Mouse (Mus musculus): ENCODE measurements at regions not wholly inside any gene's neighbourhood (a gene's known extent, or its start where the extent isn't known, plus 50 kb on each side); places are given as distances from the start of the nearest gene placed in this dataset.

- no peak overlapping the region for H3K4me3 ChIP-seq (ENCODE audit: low read length)
- WGBS: 72% methylated on average over 4 of the region's 4 CpGs
- H3K27ac ChIP-seq (ENCODE audit: low read length): no peak overlapping the region
- no peak overlapping the region for H3K4me2 ChIP-seq (ENCODE audit: low read depth, low read length)
- ATAC-seq (replicated peaks; ENCODE audit: extremely low read depth, insufficient read depth, low FRiP score): no peak
- H3K4me1 ChIP-seq (ENCODE audit: control insufficient read depth, insufficient read depth, low read length): peaks cover 17% of the 10 kb centered on the region
- no peak overlapping the region for H3K9ac ChIP-seq (ENCODE audit: low read length)
- H3K9me3 ChIP-seq (replicated peaks; ENCODE audit: control insufficient read depth, low read length): 0 out of 2 replicates have a peak, but pooled peaks cover 2% of the 10 kb centered on the region
- no peaks in the 10 kb centered on the region for H3K36me3 ChIP-seq (ENCODE audit: control insufficient read depth, insufficient read depth)
- peaks cover 49% of the 10 kb centered on the region for H3K27me3 ChIP-seq (ENCODE audit: control insufficient read depth, insufficient read depth, low read length)
These were observed 124.7 kb downstream of the Sall1 start for GRCm38 (mm10) chr8:88919282-88919681.

- H3K9me3 ChIP-seq (replicated peaks; ENCODE audit: control insufficient read depth, low read length): no peaks in the 10 kb centered on the region
- H3K27me3 ChIP-seq (ENCODE audit: control insufficient read depth, insufficient read depth, low read length): peaks cover 73% of the 10 kb centered on the region
- H3K4me2 ChIP-seq (ENCODE audit: low read depth, low read length): no peak overlapping the region
- no peak overlapping the region for H3K9ac ChIP-seq (ENCODE audit: low read length)
- H3K36me3 ChIP-seq (ENCODE audit: control insufficient read depth, insufficient read depth): no peaks in the 10 kb centered on the region
- peak; percentile 68 for ATAC-seq (replicated peaks; ENCODE audit: extremely low read depth, insufficient read depth, low FRiP score)
- peaks cover 6% of the 10 kb centered on the region; the same call in 1 of the 2 replicates for H3K4me1 ChIP-seq (ENCODE audit: control insufficient read depth, insufficient read depth, low read length)
- H3K27ac ChIP-seq (ENCODE audit: low read length): no peak overlapping the region
- H3K4me3 ChIP-seq (ENCODE audit: low read length): no peak overlapping the region
- WGBS: 26% methylated on average over 4 of the region's 4 CpGs
These were observed 127.9 kb downstream of the Sall1 start for GRCm38 (mm10) chr8:88916064-88916463.

- Histone ChIP-seq H3K9me3 (replicated peaks; ENCODE audit: control insufficient read depth, low read length) (no peaks in the 10 kb centered on the region), H3K4me2 (ENCODE audit: low read depth, low read length) (no peak overlapping the region), H3K4me3 (ENCODE audit: low read length) (no peak overlapping the region), H3K36me3 (ENCODE audit: control insufficient read depth, insufficient read depth) (no peaks in the 10 kb centered on the region), H3K4me1 (ENCODE audit: control insufficient read depth, insufficient read depth, low read length) (peaks cover 6% of the 10 kb centered on the region; the same call in 1 of the 2 replicates), H3K27ac (ENCODE audit: low read length) (no peak overlapping the region), H3K27me3 (ENCODE audit: control insufficient read depth, insufficient read depth, low read length) (peaks cover 80% of the 10 kb centered on the region), H3K9ac (ENCODE audit: low read length) (no peak overlapping the region)
- ATAC-seq (replicated peaks; ENCODE audit: extremely low read depth, insufficient read depth, low FRiP score): no peak
- WGBS: 72% methylated on average over 6 of the region's 6 CpGs
These were observed 129.3 kb downstream of the Sall1 start for GRCm38 (mm10) chr8:88914657-88915056.

GRCm38 (mm10) chr8:88914190-88914589 is 129.8 kb downstream of the Sall1 start:
- Histone ChIP-seq H3K27me3 (ENCODE audit: control insufficient read depth, insufficient read depth, low read length) (peaks cover 84% of the 10 kb centered on the region), H3K4me2 (ENCODE audit: low read depth, low read length) (no peak overlapping the region), H3K27ac (ENCODE audit: low read length) (no peak overlapping the region), H3K9me3 (replicated peaks; ENCODE audit: control insufficient read depth, low read length) (no peaks in the 10 kb centered on the region), H3K36me3 (ENCODE audit: control insufficient read depth, insufficient read depth) (no peaks in the 10 kb centered on the region), H3K4me3 (ENCODE audit: low read length) (no peak overlapping the region), H3K4me1 (ENCODE audit: control insufficient read depth, insufficient read depth, low read length) (peaks cover 6% of the 10 kb centered on the region; the same call in 1 of the 2 replicates), H3K9ac (ENCODE audit: low read length) (no peak overlapping the region)
- 69% methylated on average over 6 of the region's 6 CpGs for WGBS
- no peak for ATAC-seq (replicated peaks; ENCODE audit: extremely low read depth, insufficient read depth, low FRiP score)

GRCm38 (mm10) chr8:88906244-88906643 is 137.7 kb downstream of the Sall1 start:
- Histone ChIP-seq H3K27me3 (ENCODE audit: control insufficient read depth, insufficient read depth, low read length) (peaks cover 70% of the 10 kb centered on the region), H3K27ac (ENCODE audit: low read length) (no peak overlapping the region), H3K4me2 (ENCODE audit: low read depth, low read length) (no peak overlapping the region), H3K4me3 (ENCODE audit: low read length) (no peak overlapping the region), H3K36me3 (ENCODE audit: control insufficient read depth, insufficient read depth) (no peaks in the 10 kb centered on the region), H3K9me3 (replicated peaks; ENCODE audit: control insufficient read depth, low read length) (no peaks in the 10 kb centered on the region), H3K4me1 (ENCODE audit: control insufficient read depth, insufficient read depth, low read length) (no peaks in the 10 kb centered on the region), H3K9ac (ENCODE audit: low read length) (no peak overlapping the region)
- no peak for ATAC-seq (replicated peaks; ENCODE audit: extremely low read depth, insufficient read depth, low FRiP score)
- 84% methylated on average over 6 of the region's 6 CpGs for WGBS

- 60% methylated on average over 12 of the region's 12 CpGs for WGBS
- Histone ChIP-seq H3K27me3 (ENCODE audit: control insufficient read depth, insufficient read depth, low read length) (peaks cover 46% of the 10 kb centered on the region), H3K4me3 (ENCODE audit: low read length) (no peak overlapping the region)
These were observed 140.9 kb downstream of the Sall1 start for GRCm38 (mm10) chr8:88903094-88903493.

GRCm38 (mm10) chr8:88883751-88884390 is 160.1 kb downstream of the Sall1 start:
- no peaks in the 10 kb centered on the region for H3K36me3 ChIP-seq (ENCODE audit: control insufficient read depth, insufficient read depth)
- H3K4me2 ChIP-seq (ENCODE audit: low read depth, low read length): no peak overlapping the region
- WGBS: 78% methylated on average over 15 of the region's 15 CpGs
- peaks cover 5% of the 10 kb centered on the region for H3K4me1 ChIP-seq (ENCODE audit: control insufficient read depth, insufficient read depth, low read length)
- H3K27ac ChIP-seq (ENCODE audit: low read length): no peak overlapping the region
- H3K27me3 ChIP-seq (ENCODE audit: control insufficient read depth, insufficient read depth, low read length): peaks cover 9% of the 10 kb centered on the region
- H3K9me3 ChIP-seq (replicated peaks; ENCODE audit: control insufficient read depth, low read length): no peaks in the 10 kb centered on the region; the same call in 1 of the 2 replicates
- no peak for ATAC-seq (replicated peaks; ENCODE audit: extremely low read depth, insufficient read depth, low FRiP score)
- H3K4me3 ChIP-seq (ENCODE audit: low read length): no peak overlapping the region
- H3K9ac ChIP-seq (ENCODE audit: low read length): no peak overlapping the region

More at GRCm38 (mm10) chr8:88903094-88903493, 140.9 kb downstream of the Sall1 start:
- Histone ChIP-seq H3K4me1 (ENCODE audit: control insufficient read depth, insufficient read depth, low read length) (no peaks in the 10 kb centered on the region), H3K4me2 (ENCODE audit: low read depth, low read length) (no peak overlapping the region), H3K9me3 (replicated peaks; ENCODE audit: control insufficient read depth, low read length) (no peaks in the 10 kb centered on the region), H3K27ac (ENCODE audit: low read length) (no peak overlapping the region), H3K36me3 (ENCODE audit: control insufficient read depth, insufficient read depth) (no peaks in the 10 kb centered on the region), H3K9ac (ENCODE audit: low read length) (no peak overlapping the region)
- no peak for ATAC-seq (replicated peaks; ENCODE audit: extremely low read depth, insufficient read depth, low FRiP score)

- Histone ChIP-seq H3K4me3 (ENCODE audit: low read length) (no peak overlapping the region), H3K36me3 (ENCODE audit: control insufficient read depth, insufficient read depth) (no peaks in the 10 kb centered on the region), H3K4me2 (ENCODE audit: low read depth, low read length) (no peak overlapping the region), H3K27ac (ENCODE audit: low read length) (peak overlapping the region; percentile 20; the same call in 1 of the 2 replicates), H3K4me1 (ENCODE audit: control insufficient read depth, insufficient read depth, low read length) (peaks cover 5% of the 10 kb centered on the region), H3K9me3 (replicated peaks; ENCODE audit: control insufficient read depth, low read length) (no peaks in the 10 kb centered on the region; the same call in 1 of the 2 replicates), H3K9ac (ENCODE audit: low read length) (no peak overlapping the region), H3K27me3 (ENCODE audit: control insufficient read depth, insufficient read depth, low read length) (peaks cover 19% of the 10 kb centered on the region)
- 24% methylated on average over 7 of the region's 7 CpGs for WGBS
- ATAC-seq (replicated peaks; ENCODE audit: extremely low read depth, insufficient read depth, low FRiP score): peak; percentile 85
These were observed 164.1 kb downstream of the Sall1 start for GRCm38 (mm10) chr8:88879857-88880256.

- Histone ChIP-seq H3K27ac (ENCODE audit: low read length) (no peak overlapping the region), H3K4me1 (ENCODE audit: control insufficient read depth, insufficient read depth, low read length) (peaks cover 5% of the 10 kb centered on the region), H3K36me3 (ENCODE audit: control insufficient read depth, insufficient read depth) (no peaks in the 10 kb centered on the region), H3K27me3 (ENCODE audit: control insufficient read depth, insufficient read depth, low read length) (peaks cover 21% of the 10 kb centered on the region), H3K4me3 (ENCODE audit: low read length) (no peak overlapping the region), H3K4me2 (ENCODE audit: low read depth, low read length) (no peak overlapping the region), H3K9me3 (replicated peaks; ENCODE audit: control insufficient read depth, low read length) (no peaks in the 10 kb centered on the region; the same call in 1 of the 2 replicates), H3K9ac (ENCODE audit: low read length) (no peak overlapping the region)
- no peak for ATAC-seq (replicated peaks; ENCODE audit: extremely low read depth, insufficient read depth, low FRiP score)
- WGBS: 80% methylated on average over 10 of the region's 10 CpGs
These were observed 166.0 kb downstream of the Sall1 start for GRCm38 (mm10) chr8:88877921-88878320.
